Mouse (Mus musculus) G1E (cell line): ENCODE data around the gene Rad9b. TPM values are rescaled to one million over a fixed set of nuclear protein-coding genes. Genes with fewer than 3 reads are reported as not detected.

ENCODE experiments used
- ATAC-seq: 2 replicates; pipeline ENCODE4 v1.8.0; 2016; ENCODE audit warnings: mild to moderate bottlenecking; ENCODE audit not compliant: insufficient number of reproducible peaks, poor library complexity, low FRiP score, severe bottlenecking; ENCODE audit errors: extremely low read depth
- DNase-seq: peaks from one replicate; pipeline ENCODE4 v3.0.0; 2012; ENCODE audit warnings: low spot score
- H3K27me3 ChIP-seq: 2 replicates; pipeline ENCODE4 v1.6.1; 2012; ENCODE audit warnings: mild to moderate bottlenecking, low read length, inconsistent platforms; ENCODE audit not compliant: insufficient read depth
- H3K36me3 ChIP-seq: replicated peaks from 2 replicates; pipeline ENCODE3; 2012; ENCODE audit warnings: mild to moderate bottlenecking, inconsistent platforms
- H3K4me1 ChIP-seq: 2 replicates; pipeline ENCODE4 v1.6.1; 2012; ENCODE audit warnings: low read depth, low read length, inconsistent platforms, mixed read lengths; ENCODE audit not compliant: insufficient read depth
- H3K4me3 ChIP-seq: 2 replicates; pipeline ENCODE4 v1.5.1; 2012; ENCODE audit warnings: low read depth, mild to moderate bottlenecking, inconsistent platforms, low read length, moderate library complexity, mixed read lengths
- H3K9me3 ChIP-seq: replicated peaks from 2 replicates; pipeline ENCODE4 v1.6.1; 2012; ENCODE audit warnings: inconsistent platforms
- CTCF ChIP-seq: IDR thresholded peaks from 2 replicates; pipeline ENCODE4 v1.5.1; 2012; ENCODE audit warnings: low read depth, low read length, inconsistent platforms, mixed read lengths
- GATA1 ChIP-seq: IDR thresholded peaks from 2 replicates; pipeline ENCODE4 v1.6.1; 2012; ENCODE audit warnings: borderline replicate concordance, low read length, inconsistent platforms, mixed read lengths
- GATA2 ChIP-seq: IDR thresholded peaks from 2 replicates; pipeline ENCODE4 v1.6.1; 2012; ENCODE audit warnings: low read depth, low read length, inconsistent platforms, borderline replicate concordance
- POLR2AphosphoS5 ChIP-seq: IDR thresholded peaks from 2 replicates; pipeline ENCODE4 v1.6.1; 2012; ENCODE audit warnings: low read depth, low read length, inconsistent platforms; ENCODE audit not compliant: insufficient replicate concordance
- TAL1 ChIP-seq: conservative IDR thresholded peaks from 2 replicates; pipeline ENCODE4 v1.6.1; 2012; ENCODE audit warnings: low read depth, low read length, inconsistent platforms, mixed read lengths
- polyA plus RNA-seq: library from polyadenylated mRNA; stranded (reverse); fragments of >175 nt; gene quantifications from 2 replicates; pipeline ENCODE4 v1.2.3, GENCODE M21; 2012
- total RNA-seq, 2 experiments: library from RNA; stranded (forward) in 1 of 2; stranded (reverse) in 1 of 2; fragments of 200-1000 nt in 1 of 2; fragments of >200 nt in 1 of 2; fragmentation: Nextera tagmentation in 1 of 2; gene quantifications; 2 replicates each; pipeline ENCODE4 v1.2.3; 2014 to 2017

Rad9b gene
- total and polyA plus RNA-seq, 3 experiments: 2.8 to 48.3 (median 17.3) TPM

DNA sequence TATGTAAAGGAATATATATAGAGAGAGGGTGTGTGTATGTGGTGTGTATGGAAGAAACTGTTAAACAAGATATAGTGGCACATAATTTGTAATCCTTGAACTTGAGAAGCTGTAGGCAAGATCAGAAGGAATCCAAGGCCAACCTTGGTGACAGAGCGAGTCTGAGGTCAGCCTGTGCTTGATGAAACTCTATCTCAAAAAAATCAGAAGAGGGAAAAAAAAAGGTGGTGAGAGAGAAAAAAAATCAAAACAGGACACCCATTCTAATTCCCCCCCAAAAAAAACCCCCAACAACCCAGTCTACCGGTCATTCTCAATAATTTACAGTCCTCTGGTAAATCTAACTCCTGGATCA, 70.2 kb downstream of the Rad9b start:
- peaks cover 36% of the 10 kb centered on the region for H3K4me1 ChIP-seq
- peaks cover 27% of the 10 kb centered on the region for H3K36me3 ChIP-seq

DNA sequence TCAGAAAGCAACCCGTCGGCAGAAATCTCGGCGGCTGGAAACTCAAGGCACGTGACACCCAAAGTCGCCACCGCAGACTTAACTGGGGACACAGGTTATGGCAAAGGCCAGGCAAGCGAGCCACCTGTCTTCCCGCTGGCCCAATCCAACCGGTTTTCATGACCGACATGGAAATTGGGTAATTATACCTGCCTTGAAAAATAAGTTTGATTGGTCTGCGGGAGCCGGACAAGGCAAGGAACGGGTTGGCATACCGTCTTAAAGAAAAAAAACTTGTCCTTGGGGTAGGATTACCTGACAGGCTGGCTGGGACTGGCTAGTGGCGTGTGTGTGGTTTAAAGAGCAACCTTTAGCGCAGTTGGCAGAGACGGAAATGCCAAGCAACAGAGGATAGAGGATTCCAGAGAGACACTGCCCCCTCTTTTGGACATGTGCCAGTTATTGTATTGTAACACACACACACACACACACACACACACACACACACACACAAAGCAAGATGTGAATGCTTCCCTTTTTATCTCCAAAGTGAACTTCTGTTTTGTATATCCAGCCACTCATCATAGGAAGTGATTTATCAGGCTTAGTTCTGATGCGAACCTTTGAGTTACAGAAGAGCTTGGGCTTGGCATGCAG, 73.1 kb downstream of the Rad9b start:
- TF ChIP-seq GATA1 (no peak), POLR2AphosphoS5 (no peak), TAL1 (no peak), GATA2 (no peak), CTCF (no peak)
- peaks cover 33% of the 10 kb centered on the region for H3K4me1 ChIP-seq
- peaks cover 24% of the 10 kb centered on the region for H3K27me3 ChIP-seq
- H3K36me3 ChIP-seq: no peaks in the 10 kb centered on the region
- H3K4me3 ChIP-seq: no peak overlapping the region
- no peaks in the 10 kb centered on the region for H3K9me3 ChIP-seq
- ATAC-seq (no peak), DNase-seq (no peak)

More for the DNA sequence above, 70.2 kb downstream of the Rad9b start:
- ATAC-seq (no peak), DNase-seq (no peak)
- TF ChIP-seq GATA2 (no peak), TAL1 (no peak), POLR2AphosphoS5 (no peak), CTCF (no peak), GATA1 (no peak)
- no peaks in the 10 kb centered on the region for H3K9me3 ChIP-seq
- H3K27me3 ChIP-seq: peaks cover 16% of the 10 kb centered on the region
- H3K4me3 ChIP-seq: peak overlapping the region; percentile 76

DNA sequence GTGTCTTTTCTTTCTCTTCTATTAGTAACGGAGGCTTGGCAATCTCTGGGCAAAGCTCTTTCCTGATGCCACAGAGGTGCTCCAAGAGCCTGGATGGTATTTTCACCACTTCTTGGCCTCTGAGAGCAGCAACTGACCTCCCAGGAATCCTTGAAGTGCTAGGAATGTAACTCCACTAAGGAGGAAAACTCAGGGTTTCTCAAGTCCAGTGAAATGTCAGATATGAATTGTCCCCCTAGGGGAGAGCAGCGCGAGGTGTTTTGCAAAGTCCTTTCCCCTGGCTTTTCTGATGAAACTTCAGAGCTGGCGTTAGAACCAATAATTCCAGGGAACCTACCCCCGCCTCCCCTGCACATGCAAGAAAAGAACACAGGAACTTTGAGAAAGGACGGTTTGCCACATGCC, 73.6 kb downstream of the Rad9b start:
- ATAC-seq: no peak

DNA sequence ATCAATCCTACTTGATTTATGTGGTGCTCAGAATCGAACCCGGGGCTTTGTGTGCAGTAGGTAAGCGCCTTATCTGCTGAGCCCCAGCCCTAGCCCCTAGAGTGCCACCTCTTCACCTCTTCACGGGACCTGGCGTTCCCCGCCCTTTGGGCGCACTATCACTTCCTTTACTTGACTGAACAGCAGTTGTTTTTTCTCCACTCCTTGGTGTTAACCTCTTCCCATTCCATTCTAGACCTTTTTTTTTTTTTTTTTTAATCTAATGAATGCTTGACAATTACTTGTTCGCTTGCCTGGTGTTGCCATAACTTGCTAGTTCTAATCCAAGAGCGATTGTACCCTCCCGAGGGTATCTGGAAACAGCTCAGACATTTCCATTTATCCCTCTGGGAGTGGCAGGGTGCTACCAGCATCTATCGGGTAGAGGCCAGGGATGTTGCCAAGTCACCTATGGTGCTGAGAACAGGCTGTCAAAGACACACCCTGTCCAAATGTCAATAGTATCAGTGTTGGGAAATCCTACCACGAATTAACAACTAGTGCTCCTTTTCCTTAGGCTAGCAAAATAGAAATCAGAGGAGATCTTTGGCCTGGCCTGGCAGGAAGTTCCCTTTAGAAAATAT, 74.1 kb downstream of the Rad9b start:
- H3K4me1 ChIP-seq: peaks cover 23% of the 10 kb centered on the region
- H3K4me3 ChIP-seq: no peak overlapping the region
- TF ChIP-seq GATA2 (no peak), GATA1 (no peak), TAL1 (no peak), POLR2AphosphoS5 (no peak), CTCF (no peak)
- H3K9me3 ChIP-seq: no peaks in the 10 kb centered on the region
- peaks cover 34% of the 10 kb centered on the region for H3K27me3 ChIP-seq
- no peak for ATAC-seq
- no peaks in the 10 kb centered on the region for H3K36me3 ChIP-seq
- no peak for DNase-seq

More for the DNA sequence above, 73.6 kb downstream of the Rad9b start:
- TF ChIP-seq GATA1 (no peak), POLR2AphosphoS5 (no peak), GATA2 (no peak)
- Histone ChIP-seq H3K4me3 (no peak overlapping the region), H3K27me3 (peaks cover 29% of the 10 kb centered on the region), H3K9me3 (no peaks in the 10 kb centered on the region), H3K4me1 (peaks cover 28% of the 10 kb centered on the region), H3K36me3 (no peaks in the 10 kb centered on the region)
- DNase-seq: no peak

DNA sequence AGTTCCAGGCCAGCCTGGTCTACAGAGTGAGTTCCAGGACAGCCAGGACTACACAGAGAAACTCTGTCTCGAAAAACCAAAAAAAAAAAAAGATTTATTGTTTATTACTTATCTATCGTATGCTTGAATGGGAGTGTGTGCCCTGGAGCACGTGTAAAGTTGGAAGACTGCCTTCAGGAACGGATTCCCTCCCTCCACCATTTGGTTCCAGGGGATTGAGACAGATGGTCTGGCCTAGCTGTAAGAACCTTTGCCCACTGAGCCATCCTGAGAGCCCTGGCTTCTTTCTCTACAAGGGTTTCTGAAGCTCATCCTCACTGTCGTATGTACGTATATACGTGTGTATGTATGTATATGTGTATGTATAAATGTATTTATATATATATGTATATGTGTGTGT, 75.1 kb downstream of the Rad9b start:
- Histone ChIP-seq H3K27me3 (peaks cover 39% of the 10 kb centered on the region), H3K4me3 (no peak overlapping the region), H3K9me3 (no peaks in the 10 kb centered on the region), H3K4me1 (peaks cover 24% of the 10 kb centered on the region), H3K36me3 (no peaks in the 10 kb centered on the region)
- DNase-seq: no peak
- no peak for ATAC-seq
- no peak for TF ChIP-seq GATA2
- no peak for TF ChIP-seq POLR2AphosphoS5
- no peak for TF ChIP-seq GATA1
- no peak for TF ChIP-seq TAL1
- no peak for TF ChIP-seq CTCF

DNA sequence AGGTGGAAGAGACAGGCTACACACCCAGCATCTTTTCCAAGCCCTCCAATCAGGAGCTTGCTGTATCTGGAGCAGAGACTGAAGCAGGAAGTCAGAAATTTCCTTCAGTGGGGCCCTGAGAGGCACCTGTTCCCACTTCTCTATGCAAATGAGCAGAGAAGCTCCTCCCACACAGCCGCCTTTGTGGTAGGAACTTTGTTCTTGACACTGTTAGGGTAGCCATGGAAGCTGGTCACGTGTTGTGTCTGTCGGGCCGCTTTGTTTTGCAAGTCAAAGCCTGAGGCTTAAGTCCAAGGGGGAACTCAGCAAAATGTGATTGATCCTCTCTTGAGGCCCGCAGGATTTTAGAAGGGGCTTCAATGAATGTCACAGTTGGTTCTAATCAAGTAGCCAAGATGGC, 79.2 kb downstream of the Rad9b start:
- Histone ChIP-seq H3K4me3 (no peak overlapping the region), H3K27me3 (peaks cover 31% of the 10 kb centered on the region), H3K9me3 (no peaks in the 10 kb centered on the region), H3K4me1 (peaks cover 16% of the 10 kb centered on the region), H3K36me3 (no peaks in the 10 kb centered on the region)
- TF ChIP-seq GATA2 (no peak), POLR2AphosphoS5 (no peak), CTCF (no peak), GATA1 (no peak), TAL1 (no peak)
- no peak for DNase-seq
- no peak for ATAC-seq

Other genes with a start within 250 kb of the Rad9b start
- not detected in 2 replicates for gene Ccdc63, start 213.4 kb downstream of the Rad9b start, total RNA-seq (2014; fragmentation: Nextera tagmentation)
- 0.16 and 0.29 TPM in 2 replicates for gene Ccdc63, start 213.4 kb downstream of the Rad9b start, total RNA-seq (2017)
- not detected in 2 replicates for gene Ccdc63, start 213.4 kb downstream of the Rad9b start, polyA plus RNA-seq
- gene Ppp1cc, start 196.0 kb downstream of the Rad9b start, total RNA-seq (2014; fragmentation: Nextera tagmentation): 269 and 270 TPM in 2 replicates
- 293 and 329 TPM in 2 replicates for gene Ppp1cc, start 196.0 kb downstream of the Rad9b start, total RNA-seq (2017)
- 148 and 214 TPM in 2 replicates for gene Ppp1cc, start 196.0 kb downstream of the Rad9b start, polyA plus RNA-seq
- 0.24 and 1.6 TPM in 2 replicates for gene Hvcn1, start 147.4 kb downstream of the Rad9b start, total RNA-seq (2014; fragmentation: Nextera tagmentation)
- 0.06 and 0.27 TPM in 2 replicates for gene Hvcn1, start 147.4 kb downstream of the Rad9b start, total RNA-seq (2017)
- 0.20 and 0.27 TPM in 2 replicates for gene Hvcn1, start 147.4 kb downstream of the Rad9b start, polyA plus RNA-seq
- gene Tctn1, start 89.8 kb downstream of the Rad9b start, total RNA-seq (2014; fragmentation: Nextera tagmentation): 10.2 and 10.9 TPM in 2 replicates
- gene Tctn1, start 89.8 kb downstream of the Rad9b start, total RNA-seq (2017): 5.0 and 6.3 TPM in 2 replicates
- gene Tctn1, start 89.8 kb downstream of the Rad9b start, polyA plus RNA-seq: 12.0 TPM in 2 replicates
- 11.3 and 12.5 TPM in 2 replicates for gene Pptc7, start 69.9 kb downstream of the Rad9b start, total RNA-seq (2014; fragmentation: Nextera tagmentation)
- gene Pptc7, start 69.9 kb downstream of the Rad9b start, total RNA-seq (2017): 15.3 and 16.7 TPM in 2 replicates
- 10.6 and 11.4 TPM in 2 replicates for gene Pptc7, start 69.9 kb downstream of the Rad9b start, polyA plus RNA-seq
- gene Vps29, start 136 bp upstream of the Rad9b start, total RNA-seq (2014; fragmentation: Nextera tagmentation): 147 and 207 TPM in 2 replicates
- 228 and 249 TPM in 2 replicates for gene Vps29, start 136 bp upstream of the Rad9b start, total RNA-seq (2017)
- gene Vps29, start 136 bp upstream of the Rad9b start, polyA plus RNA-seq: 9.8 and 13.5 TPM in 2 replicates
- gene Gpn3, start 17.6 kb upstream of the Rad9b start, total RNA-seq (2014; fragmentation: Nextera tagmentation): 55.2 and 59.0 TPM in 2 replicates
- 52.6 and 55.2 TPM in 2 replicates for gene Gpn3, start 17.6 kb upstream of the Rad9b start, total RNA-seq (2017)
- gene Gpn3, start 17.6 kb upstream of the Rad9b start, polyA plus RNA-seq: 46.4 and 48.8 TPM in 2 replicates
- gene Fam216a, start 18.1 kb upstream of the Rad9b start, total RNA-seq (2014; fragmentation: Nextera tagmentation): 46.5 and 61.5 TPM in 2 replicates
- gene Fam216a, start 18.1 kb upstream of the Rad9b start, total RNA-seq (2017): 53.4 and 61.1 TPM in 2 replicates
- gene Fam216a, start 18.1 kb upstream of the Rad9b start, polyA plus RNA-seq: 69.9 and 93.7 TPM in 2 replicates
- gene Arpc3, start 37.6 kb upstream of the Rad9b start, total RNA-seq (2014; fragmentation: Nextera tagmentation): 104 and 112 TPM in 2 replicates
- gene Arpc3, start 37.6 kb upstream of the Rad9b start, total RNA-seq (2017): 708 and 715 TPM in 2 replicates
- gene Arpc3, start 37.6 kb upstream of the Rad9b start, polyA plus RNA-seq: 31.1 and 47.6 TPM in 2 replicates
- 24.5 and 25.2 TPM in 2 replicates for gene Anapc7, start 67.5 kb upstream of the Rad9b start, total RNA-seq (2014; fragmentation: Nextera tagmentation)
- gene Anapc7, start 67.5 kb upstream of the Rad9b start, total RNA-seq (2017): 26.1 and 34.2 TPM in 2 replicates
- gene Anapc7, start 67.5 kb upstream of the Rad9b start, polyA plus RNA-seq: 14.7 and 21.8 TPM in 2 replicates
- gene Atp2a2, start 148.0 kb upstream of the Rad9b start, total RNA-seq (2014; fragmentation: Nextera tagmentation): 61.6 and 74.4 TPM in 2 replicates
- 62.6 and 73.6 TPM in 2 replicates for gene Atp2a2, start 148.0 kb upstream of the Rad9b start, total RNA-seq (2017)
- 39.8 and 47.5 TPM in 2 replicates for gene Atp2a2, start 148.0 kb upstream of the Rad9b start, polyA plus RNA-seq